Mouse (Mus musculus) midbrain, postnatal 0 days (tissue): Measurements from ENCODE around the gene R3hdm4. TPM values are rescaled to one million over a fixed set of nuclear protein-coding genes. Genes with fewer than 3 reads are reported as not detected.

ENCODE experiments used
- ATAC-seq: fragments of 200-750 bp; cut with Nextera tagmentation; 2 replicates; pipeline ENCODE4 v1.8.0; 2017; ENCODE audit warnings: moderate number of reproducible peaks, mild to moderate bottlenecking, moderate TSS enrichment, moderate library complexity; ENCODE audit not compliant: low FRiP score
- DNase-seq: peaks from one replicate; pipeline ENCODE4 v3.0.0-alpha.2; 2015; ENCODE audit warnings: low spot score
- H3K27ac ChIP-seq: fragments of 300-500 bp; sonication (generic); 2 replicates; pipeline ENCODE4 v1.5.1; 2014; ENCODE audit warnings: low read depth, mild to moderate bottlenecking, low read length, mixed read lengths
- H3K27me3 ChIP-seq: fragments of 300-500 bp; sonication (generic); 2 replicates; pipeline ENCODE4 v1.6.1; 2014; ENCODE audit warnings: low read length, control low read depth, mixed read lengths; ENCODE audit not compliant: insufficient read depth
- H3K36me3 ChIP-seq: fragments of 300-500 bp; sonication (generic); 2 replicates; pipeline ENCODE4 v1.6.1; 2014; ENCODE audit warnings: low read length, control low read depth, mixed read lengths; ENCODE audit not compliant: insufficient read depth
- H3K4me1 ChIP-seq: fragments of 300-500 bp; sonication (generic); 2 replicates; pipeline ENCODE4 v1.6.1; 2014; ENCODE audit warnings: mild to moderate bottlenecking, control low read depth, antibody characterized with exemption, low read length, mixed read lengths; ENCODE audit not compliant: insufficient read depth
- H3K4me2 ChIP-seq: fragments of 300-500 bp; sonication (generic); 2 replicates; pipeline ENCODE4 v1.6.1; 2014; ENCODE audit warnings: low read depth, mild to moderate bottlenecking, low read length, mixed read lengths; ENCODE audit not compliant: poor library complexity, severe bottlenecking
- H3K4me3 ChIP-seq: fragments of 300-500 bp; sonication (generic); 2 replicates; pipeline ENCODE4 v1.5.1; 2014; ENCODE audit warnings: low read depth, mild to moderate bottlenecking, low read length, moderate library complexity
- H3K9ac ChIP-seq: fragments of 300-500 bp; sonication (generic); replicated peaks from 2 replicates; pipeline ENCODE4 v1.6.1; 2014; ENCODE audit warnings: mild to moderate bottlenecking, low read length, moderate library complexity, mixed read lengths; ENCODE audit not compliant: poor library complexity, severe bottlenecking
- H3K9me3 ChIP-seq: fragments of 300-500 bp; sonication (generic); 2 replicates; pipeline ENCODE4 v1.6.1; 2016; ENCODE audit warnings: low read length, control low read depth
- CTCF ChIP-seq: IDR thresholded peaks from 2 replicates; pipeline ENCODE4 v1.5.1; 2016; ENCODE audit warnings: antibody characterized with exemption, mild to moderate bottlenecking
- WGBS: fragments of 180-500 bp; shearing (Covaris S2); extraction: QIAGEN DNeasy Blood & Tissue Kit; methylation state at CpG from one replicate; pipeline ENCODE4 v1.1.7; 2014; 5-methylcytosine and 5-hydroxymethylcytosine counted together
- microRNA-seq: library from miRNA; unstranded; fragments of <30 nt; microRNA quantifications from one replicate; pipeline ENCODE4, GENCODE M21; 2016; ENCODE audit warnings: borderline number of aligned reads
- polyA plus RNA-seq: library from polyadenylated mRNA; unstranded; fragments of >200 nt; fragmentation: Nextera tagmentation; extraction: Ambion mirVana; gene quantifications from 2 replicates; pipeline ENCODE4 v1.2.1, GENCODE M21; 2015
- total RNA-seq: library from RNA; depleted of rRNA; stranded (reverse); fragments of >200 nt; gene quantifications from 2 replicates; pipeline ENCODE4 v1.2.3, GENCODE M21; 2014; rRNA removed

The R3hdm4 gene
- total and polyA plus RNA-seq, 2 experiments from 2014 or later: 118 to 301 TPM

DNA sequence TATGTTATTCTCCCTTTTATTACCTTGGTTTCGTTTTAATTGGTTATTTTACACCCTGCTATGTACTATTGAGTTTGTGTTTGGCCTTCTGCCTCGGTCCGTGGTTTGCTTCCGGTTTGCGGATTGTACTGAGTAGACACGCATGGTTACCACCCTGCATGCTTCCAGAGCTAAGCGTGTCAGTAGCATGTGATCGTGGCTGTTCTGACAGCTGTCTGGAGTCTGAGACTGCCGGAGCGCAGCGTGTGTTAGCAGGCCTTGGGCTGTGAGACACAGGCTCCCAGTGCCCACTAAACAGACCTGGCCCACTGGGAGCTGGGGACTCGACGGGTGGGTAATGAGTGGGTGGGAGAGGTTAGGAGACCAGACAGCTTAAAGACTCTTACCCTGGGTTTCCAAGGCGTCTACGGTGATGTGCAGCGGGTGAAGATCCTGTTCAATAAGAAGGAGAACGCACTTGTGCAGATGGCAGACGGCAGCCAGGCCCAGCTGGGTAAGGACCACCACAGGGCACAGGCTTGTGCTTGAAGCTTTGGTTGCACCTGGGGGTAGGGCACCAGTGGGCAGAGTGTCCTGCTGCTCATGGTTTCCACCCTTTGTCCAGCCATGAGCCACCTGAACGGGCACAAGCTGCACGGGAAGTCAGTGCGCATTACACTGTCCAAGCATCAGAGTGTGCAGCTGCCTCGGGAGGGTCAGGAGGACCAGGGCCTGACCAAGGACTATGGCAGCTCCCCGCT, 58.8 kb downstream of the R3hdm4 start:
- WGBS: 80% methylated on average over 23 of the region's 23 CpGs
- no peak for ATAC-seq
- no peak overlapping the region for H3K4me3 ChIP-seq
- H3K27me3 ChIP-seq: no peaks in the 10 kb centered on the region
- H3K9ac ChIP-seq: no peak overlapping the region
- H3K27ac ChIP-seq: no peak overlapping the region
- no peak overlapping the region for H3K4me2 ChIP-seq
- no peaks in the 10 kb centered on the region for H3K9me3 ChIP-seq
- H3K4me1 ChIP-seq: peaks cover 6% of the 10 kb centered on the region; the same call in 1 of the 2 replicates
- peaks cover 66% of the 10 kb centered on the region for H3K36me3 ChIP-seq
- peak; percentile 57 for DNase-seq
- TF ChIP-seq CTCF: no peak

DNA sequence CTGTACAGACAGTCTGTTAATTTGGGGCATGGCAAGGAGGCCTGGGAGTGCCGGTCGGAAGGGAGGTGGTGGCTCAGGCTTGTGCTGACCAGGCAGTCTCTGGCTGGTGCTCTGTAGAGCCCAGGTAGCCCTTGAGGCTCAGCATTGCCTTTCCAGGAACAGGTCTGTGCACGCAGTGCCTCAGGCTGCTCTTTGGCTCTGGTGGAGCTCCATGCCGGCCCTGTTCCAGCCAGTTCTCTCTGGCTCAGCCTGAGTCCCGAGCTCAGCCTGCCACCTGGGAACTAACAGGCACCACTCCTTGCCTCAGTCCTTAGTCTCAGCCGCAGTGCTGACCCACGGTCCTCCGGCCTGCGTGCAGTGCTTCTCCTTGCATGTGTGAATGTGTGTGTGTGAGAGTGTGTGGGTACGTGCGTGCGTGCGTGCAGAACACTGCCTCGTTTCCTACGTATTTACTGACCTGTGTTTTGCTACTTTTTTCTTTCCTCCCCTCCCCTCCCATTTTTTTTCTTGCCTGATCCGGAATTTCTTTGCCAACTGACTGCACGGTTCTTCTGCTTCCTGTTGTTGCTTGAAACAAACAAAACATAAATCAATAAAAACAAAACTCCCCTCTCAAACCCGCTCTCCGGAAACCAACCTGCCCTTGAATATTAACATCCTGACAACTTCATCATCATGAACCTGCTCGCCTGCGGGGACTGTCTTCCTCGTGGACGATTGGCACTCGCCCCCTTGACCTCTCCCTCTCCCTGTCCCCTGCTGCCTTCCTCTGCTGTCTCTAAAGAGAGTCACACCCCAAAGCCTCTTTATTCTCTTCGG, 59.6 kb downstream of the R3hdm4 start:
- ATAC-seq: no peak
- Histone ChIP-seq H3K9ac (no peak overlapping the region), H3K9me3 (no peaks in the 10 kb centered on the region), H3K4me2 (no peak overlapping the region), H3K4me1 (peaks cover 14% of the 10 kb centered on the region), H3K4me3 (no peak overlapping the region), H3K36me3 (peaks cover 58% of the 10 kb centered on the region), H3K27me3 (no peaks in the 10 kb centered on the region), H3K27ac (no peak overlapping the region)
- DNase-seq: no peak
- TF ChIP-seq CTCF: no peak
- 80% methylated on average over 25 of the region's 25 CpGs for WGBS

DNA sequence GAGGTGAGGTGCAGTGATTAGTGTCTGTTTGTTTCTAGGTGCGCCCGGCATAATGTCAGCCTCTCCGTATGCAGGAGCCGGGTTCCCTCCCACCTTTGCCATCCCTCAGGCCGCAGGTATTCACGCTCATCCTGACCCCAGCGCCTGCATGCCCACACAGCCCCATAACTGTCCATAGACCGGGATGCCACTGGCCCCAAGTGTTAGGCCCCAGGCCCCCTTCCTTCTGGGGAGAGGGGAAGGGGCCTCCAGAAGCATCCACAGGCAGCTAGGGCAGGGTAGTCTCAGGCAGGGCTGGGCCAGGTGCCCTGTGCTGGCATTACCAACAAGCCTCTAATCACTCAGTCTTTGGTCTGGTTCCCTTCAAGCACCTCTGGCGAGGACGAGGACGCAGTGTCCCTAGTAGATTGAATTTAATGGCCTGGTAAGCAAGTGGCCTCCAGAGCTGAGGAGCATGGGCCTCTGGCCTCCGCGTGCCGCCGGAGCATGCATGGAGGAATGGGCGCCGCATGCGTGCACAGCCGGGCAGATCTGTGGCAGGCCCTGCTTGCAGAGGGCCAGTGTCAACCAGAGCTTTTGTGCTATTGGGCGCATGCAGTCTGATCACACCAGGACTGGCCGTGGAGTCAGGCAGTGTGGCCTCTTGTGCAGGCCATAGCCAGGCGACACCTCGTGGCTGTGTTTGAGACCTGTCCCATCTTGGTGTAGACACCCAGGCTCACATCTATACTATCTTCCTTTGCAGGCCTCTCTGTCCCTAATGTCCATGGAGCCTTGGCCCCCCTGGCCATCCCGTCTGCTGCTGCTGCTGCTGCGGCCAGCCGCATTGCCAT, 60.7 kb downstream of the R3hdm4 start:
- WGBS: 92% methylated on average over 26 of the region's 26 CpGs
- no peaks in the 10 kb centered on the region for H3K27me3 ChIP-seq
- H3K9ac ChIP-seq: no peak overlapping the region
- no peaks in the 10 kb centered on the region for H3K9me3 ChIP-seq
- H3K4me1 ChIP-seq: peaks cover 24% of the 10 kb centered on the region
- ATAC-seq (no peak), DNase-seq (no peak)
- no peak overlapping the region for H3K27ac ChIP-seq
- TF ChIP-seq CTCF: no peak
- no peak overlapping the region for H3K4me2 ChIP-seq
- peaks cover 47% of the 10 kb centered on the region for H3K36me3 ChIP-seq
- no peak overlapping the region for H3K4me3 ChIP-seq

Small RNAs within 50 kb of the gene (microRNA-seq; reads per million reads assigned to microRNA genes)
- gene Mir6910: not detected

Other genes starting within 250 kb of the R3hdm4 start
Only the 30 nearest of the 34 such genes appear.
- gene Bsg, start 216.7 kb downstream of the R3hdm4 start, total RNA-seq: 1,054 and 1,082 TPM in 2 replicates
- 1,042 and 1,135 TPM in 2 replicates for gene Bsg, start 216.7 kb downstream of the R3hdm4 start, polyA plus RNA-seq
- 60.9 and 66.1 TPM in 2 replicates for gene Hcn2, start 204.6 kb downstream of the R3hdm4 start, total RNA-seq
- 5.0 TPM in 2 replicates for gene Hcn2, start 204.6 kb downstream of the R3hdm4 start, polyA plus RNA-seq
- gene Polrmt, start 174.6 kb downstream of the R3hdm4 start, total RNA-seq: 42.0 and 43.2 TPM in 2 replicates
- gene Polrmt, start 174.6 kb downstream of the R3hdm4 start, polyA plus RNA-seq: 32.5 and 37.4 TPM in 2 replicates
- gene Fgf22, start 166.1 kb downstream of the R3hdm4 start, total RNA-seq: 1.7 and 2.2 TPM in 2 replicates
- gene Fgf22, start 166.1 kb downstream of the R3hdm4 start, polyA plus RNA-seq: 3.1 and 4.0 TPM in 2 replicates
- 79.6 and 107 TPM in 2 replicates for gene Rnf126, start 154.3 kb downstream of the R3hdm4 start, total RNA-seq
- gene Rnf126, start 154.3 kb downstream of the R3hdm4 start, polyA plus RNA-seq: 121 and 134 TPM in 2 replicates
- 3.3 and 3.4 TPM in 2 replicates for gene Fstl3, start 143.9 kb downstream of the R3hdm4 start, total RNA-seq
- gene Fstl3, start 143.9 kb downstream of the R3hdm4 start, polyA plus RNA-seq: 3.0 and 3.9 TPM in 2 replicates
- gene Prss57, start 130.2 kb downstream of the R3hdm4 start, total RNA-seq: 1.1 TPM in 1 of 2 replicates, not detected in the other
- 0.09 and 0.25 TPM in 2 replicates for gene Prss57, start 130.2 kb downstream of the R3hdm4 start, polyA plus RNA-seq
- 161 and 165 TPM in 2 replicates for gene Palm, start 127.6 kb downstream of the R3hdm4 start, total RNA-seq
- gene Palm, start 127.6 kb downstream of the R3hdm4 start, polyA plus RNA-seq: 302 and 308 TPM in 2 replicates
- 0.24 TPM in 1 of 2 replicates, not detected in the other for gene Misp, start 100.2 kb downstream of the R3hdm4 start, total RNA-seq
- 0.18 and 0.27 TPM in 2 replicates for gene Misp, start 100.2 kb downstream of the R3hdm4 start, polyA plus RNA-seq
- gene Ptbp1, start 66.8 kb downstream of the R3hdm4 start, total RNA-seq: 114 and 119 TPM in 2 replicates
- gene Ptbp1, start 66.8 kb downstream of the R3hdm4 start, polyA plus RNA-seq: 46.2 and 49.7 TPM in 2 replicates
- 5.9 and 7.5 TPM in 2 replicates for gene Prtn3, start 46.7 kb downstream of the R3hdm4 start, total RNA-seq
- gene Prtn3, start 46.7 kb downstream of the R3hdm4 start, polyA plus RNA-seq: 11.7 and 14.6 TPM in 2 replicates
- 494 and 539 TPM in 2 replicates for gene Plppr3, start 46.6 kb downstream of the R3hdm4 start, total RNA-seq
- gene Plppr3, start 46.6 kb downstream of the R3hdm4 start, polyA plus RNA-seq: 350 and 358 TPM in 2 replicates
- gene Elane, start 35.0 kb downstream of the R3hdm4 start, total RNA-seq: not detected in 2 replicates
- gene Elane, start 35.0 kb downstream of the R3hdm4 start, polyA plus RNA-seq: not detected in 2 replicates
- not detected in 2 replicates for gene Cfd, start 30.4 kb downstream of the R3hdm4 start, total RNA-seq
- gene Cfd, start 30.4 kb downstream of the R3hdm4 start, polyA plus RNA-seq: not detected in 2 replicates
- 75.9 and 79.6 TPM in 2 replicates for gene Med16, start 12.3 kb downstream of the R3hdm4 start, total RNA-seq
- 54.9 and 55.3 TPM in 2 replicates for gene Med16, start 12.3 kb downstream of the R3hdm4 start, polyA plus RNA-seq
- gene Gm26602, start 10.4 kb downstream of the R3hdm4 start, total RNA-seq: not detected in 2 replicates
- gene Gm26602, start 10.4 kb downstream of the R3hdm4 start, polyA plus RNA-seq: 7.4 and 17.3 TPM in 2 replicates
- gene Kiss1r, start 4.2 kb downstream of the R3hdm4 start, total RNA-seq: 6.1 and 9.6 TPM in 2 replicates
- 4.4 and 5.5 TPM in 2 replicates for gene Kiss1r, start 4.2 kb downstream of the R3hdm4 start, polyA plus RNA-seq
- 9.0 and 9.5 TPM in 2 replicates for gene Arid3a, start 5.8 kb upstream of the R3hdm4 start, total RNA-seq
- gene Arid3a, start 5.8 kb upstream of the R3hdm4 start, polyA plus RNA-seq: 3.1 and 3.3 TPM in 2 replicates
- gene Wdr18, start 38.9 kb upstream of the R3hdm4 start, total RNA-seq: 72.6 and 87.6 TPM in 2 replicates
- gene Wdr18, start 38.9 kb upstream of the R3hdm4 start, polyA plus RNA-seq: 102 and 116 TPM in 2 replicates
- 0.42 and 2.2 TPM in 2 replicates for gene Grin3b, start 49.5 kb upstream of the R3hdm4 start, total RNA-seq
- 0.11 and 0.21 TPM in 2 replicates for gene Grin3b, start 49.5 kb upstream of the R3hdm4 start, polyA plus RNA-seq
- 134 and 172 TPM in 2 replicates for gene Tmem259, start 63.1 kb upstream of the R3hdm4 start, total RNA-seq
- gene Tmem259, start 63.1 kb upstream of the R3hdm4 start, polyA plus RNA-seq: 26.2 and 29.3 TPM in 2 replicates
- gene Cnn2, start 67.4 kb upstream of the R3hdm4 start, total RNA-seq: 14.8 and 19.5 TPM in 2 replicates
- gene Cnn2, start 67.4 kb upstream of the R3hdm4 start, polyA plus RNA-seq: 12.6 and 12.8 TPM in 2 replicates
- 9.3 TPM in 2 replicates for gene Abca7, start 75.3 kb upstream of the R3hdm4 start, total RNA-seq
- 1.7 and 1.9 TPM in 2 replicates for gene Abca7, start 75.3 kb upstream of the R3hdm4 start, polyA plus RNA-seq
- gene Arhgap45, start 95.4 kb upstream of the R3hdm4 start, total RNA-seq: 1.7 and 2.4 TPM in 2 replicates
- gene Arhgap45, start 95.4 kb upstream of the R3hdm4 start, polyA plus RNA-seq: 1.2 and 1.6 TPM in 2 replicates
- gene Polr2e, start 118.6 kb upstream of the R3hdm4 start, total RNA-seq: 66.4 and 76.0 TPM in 2 replicates
- 126 and 135 TPM in 2 replicates for gene Polr2e, start 118.6 kb upstream of the R3hdm4 start, polyA plus RNA-seq
- 350 TPM in 2 replicates for gene Gpx4, start 126.0 kb upstream of the R3hdm4 start, total RNA-seq
- gene Gpx4, start 126.0 kb upstream of the R3hdm4 start, polyA plus RNA-seq: 635 and 741 TPM in 2 replicates
- 24.3 TPM in 2 replicates for gene Sbno2, start 184.4 kb upstream of the R3hdm4 start, total RNA-seq
- gene Sbno2, start 184.4 kb upstream of the R3hdm4 start, polyA plus RNA-seq: 7.6 TPM in 2 replicates
- 84.0 and 97.3 TPM in 2 replicates for gene Stk11, start 194.6 kb upstream of the R3hdm4 start, total RNA-seq
- gene Stk11, start 194.6 kb upstream of the R3hdm4 start, polyA plus RNA-seq: 12.3 and 12.4 TPM in 2 replicates
- gene Atp5d, start 217.4 kb upstream of the R3hdm4 start, total RNA-seq: 231 and 259 TPM in 2 replicates
- 607 and 661 TPM in 2 replicates for gene Atp5d, start 217.4 kb upstream of the R3hdm4 start, polyA plus RNA-seq
- 273 and 276 TPM in 2 replicates for gene Cbarp, start 219.6 kb upstream of the R3hdm4 start, total RNA-seq
- 120 and 121 TPM in 2 replicates for gene Cbarp, start 219.6 kb upstream of the R3hdm4 start, polyA plus RNA-seq